Mouse (Mus musculus) embryonic facial prominence, embryonic 14.5 days (tissue): Measurements from ENCODE around the gene Il2ra. TPM values are rescaled to one million over a fixed set of nuclear protein-coding genes. Genes with fewer than 3 reads are reported as not detected.

Experiments used
- ATAC-seq: fragments of 200-750 bp; cut with Nextera tagmentation; 2 replicates; pipeline ENCODE4 v1.8.0; 2017; ENCODE audit warnings: low read depth, moderate number of reproducible peaks, moderate TSS enrichment
- DNase-seq: peaks from one replicate; pipeline ENCODE4 v3.0.0-alpha.2; 2015; ENCODE audit warnings: low spot score
- H3K27ac ChIP-seq: fragments of 300-500 bp; sonication (generic); replicated peaks from 2 replicates; pipeline ENCODE4 v1.5.1; 2014; ENCODE audit warnings: low read depth, mild to moderate bottlenecking, low read length, moderate library complexity
- H3K27me3 ChIP-seq: fragments of 300-500 bp; sonication (generic); replicated peaks from 2 replicates; pipeline ENCODE4 v1.6.1; 2014; ENCODE audit warnings: low read length; ENCODE audit not compliant: control insufficient read depth, insufficient read depth
- H3K36me3 ChIP-seq: fragments of 300-500 bp; sonication (generic); 2 replicates; pipeline ENCODE4 v1.6.1; 2014; ENCODE audit warnings: low read length, mixed read lengths; ENCODE audit not compliant: control insufficient read depth, insufficient read depth
- H3K4me1 ChIP-seq: fragments of 300-500 bp; sonication (generic); 2 replicates; pipeline ENCODE4 v1.6.1; 2014; ENCODE audit warnings: antibody characterized with exemption, low read length; ENCODE audit not compliant: control insufficient read depth, insufficient read depth
- H3K4me2 ChIP-seq: fragments of 300-500 bp; sonication (generic); 2 replicates; pipeline ENCODE4 v1.6.1; 2014; ENCODE audit warnings: low read depth, mild to moderate bottlenecking, low read length, moderate library complexity, mixed read lengths
- H3K4me3 ChIP-seq: fragments of 300-500 bp; sonication (generic); 2 replicates; pipeline ENCODE4 v1.5.1; 2014; ENCODE audit warnings: low read depth, mild to moderate bottlenecking, low read length
- H3K9ac ChIP-seq: fragments of 300-500 bp; sonication (generic); 2 replicates; pipeline ENCODE4 v1.6.1; 2014; ENCODE audit warnings: low read depth, mild to moderate bottlenecking, low read length, moderate library complexity, mixed read lengths
- H3K9me3 ChIP-seq: fragments of 300-500 bp; sonication (generic); 2 replicates; pipeline ENCODE4 v1.6.1; 2016; ENCODE audit warnings: low read length; ENCODE audit not compliant: control insufficient read depth
- WGBS: fragments of 180-500 bp; shearing (Covaris S2); extraction: QIAGEN DNeasy Blood & Tissue Kit; methylation state at CpG from one replicate; pipeline ENCODE4 v1.1.7; 2014; 5-methylcytosine and 5-hydroxymethylcytosine counted together
- polyA plus RNA-seq: library from polyadenylated mRNA; unstranded; fragments of >200 nt; fragmentation: Nextera tagmentation; extraction: Ambion mirVana; gene quantifications from 2 replicates; pipeline ENCODE4 v1.2.1, GENCODE M21; 2014

The Il2ra gene
- polyA plus RNA-seq, 1 experiment from 2014 or later: not detected

DNA sequence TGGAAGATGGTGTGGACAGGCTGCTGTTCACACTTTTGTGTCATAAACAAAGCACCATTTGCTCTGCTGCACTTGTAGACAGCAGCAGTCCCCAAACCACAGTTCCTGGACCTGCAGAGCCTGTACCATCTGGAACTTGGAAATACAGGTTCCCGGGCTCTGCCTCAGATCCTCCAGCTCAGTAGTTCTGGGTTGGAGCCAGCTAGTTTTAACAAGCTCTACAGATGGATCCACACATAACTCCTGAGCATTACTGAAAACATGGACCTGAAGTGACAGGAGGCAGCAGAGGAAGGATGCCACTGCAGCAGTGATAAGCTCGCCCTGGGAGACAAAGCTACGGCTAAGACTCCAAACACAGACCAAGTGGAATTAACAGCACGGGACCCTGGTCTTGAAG, 71.9 kb downstream of the Il2ra start:
- H3K4me1 ChIP-seq: no peaks in the 10 kb centered on the region
- no peak for DNase-seq
- H3K9ac ChIP-seq: no peak overlapping the region
- ATAC-seq: no peak
- WGBS: 72% methylated on average over 4 of the region's 4 CpGs
- H3K9me3 ChIP-seq: no peaks in the 10 kb centered on the region
- no peak overlapping the region for H3K4me3 ChIP-seq
- H3K4me2 ChIP-seq: no peak overlapping the region
- H3K36me3 ChIP-seq: no peaks in the 10 kb centered on the region
- H3K27me3 ChIP-seq: no peaks in the 10 kb centered on the region
- H3K27ac ChIP-seq: no peak overlapping the region

DNA sequence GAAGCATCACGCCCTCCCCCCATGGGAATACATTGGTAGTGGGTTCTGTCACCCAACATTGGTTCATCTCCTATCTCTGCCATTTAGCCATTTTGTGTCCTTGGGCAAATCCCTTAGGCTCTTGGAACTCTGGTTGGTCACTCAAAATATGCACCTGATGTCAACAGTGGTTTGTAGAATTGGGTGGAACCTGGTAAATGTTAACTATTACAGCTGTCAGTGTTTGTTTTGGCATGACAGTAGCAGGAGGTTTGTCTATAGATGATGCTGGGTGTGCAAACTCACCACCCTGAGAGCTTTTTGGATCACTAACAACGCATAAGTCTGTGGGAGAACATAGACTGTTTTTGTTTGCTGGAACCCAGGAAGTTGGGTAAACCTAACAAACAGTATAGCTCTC, 76.0 kb downstream of the Il2ra start:
- Histone ChIP-seq H3K4me1 (no peaks in the 10 kb centered on the region), H3K36me3 (no peaks in the 10 kb centered on the region), H3K27me3 (no peaks in the 10 kb centered on the region), H3K4me3 (no peak overlapping the region), H3K9me3 (no peaks in the 10 kb centered on the region), H3K9ac (no peak overlapping the region), H3K27ac (no peak overlapping the region), H3K4me2 (no peak overlapping the region)
- WGBS: 90% methylated on average over 2 of the region's 2 CpGs
- no peak for DNase-seq
- no peak for ATAC-seq

DNA sequence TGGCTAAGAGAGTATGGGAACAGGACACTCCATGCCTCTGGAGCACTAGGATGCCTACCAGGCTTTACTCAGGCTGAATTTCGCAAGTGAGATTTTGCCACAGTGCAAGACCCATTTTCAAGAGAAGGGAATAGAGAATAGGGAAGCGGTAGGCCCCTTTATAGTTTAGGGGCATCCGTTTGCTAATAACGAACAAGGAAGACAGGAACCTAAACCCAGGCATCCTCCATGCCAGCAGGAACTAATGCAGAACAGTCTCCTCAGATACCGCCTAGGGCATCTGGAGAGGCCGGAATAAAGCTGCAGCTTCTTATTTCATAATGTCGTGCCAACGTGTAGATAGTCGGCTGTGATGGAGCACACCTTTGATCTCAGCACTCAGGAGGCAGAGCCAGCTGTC, 80.0 kb downstream of the Il2ra start:
- H3K9me3 ChIP-seq: no peaks in the 10 kb centered on the region
- ATAC-seq: no peak
- DNase-seq: no peak
- H3K4me2 ChIP-seq: no peak overlapping the region
- H3K36me3 ChIP-seq: no peaks in the 10 kb centered on the region
- no peak overlapping the region for H3K9ac ChIP-seq
- no peaks in the 10 kb centered on the region for H3K27me3 ChIP-seq
- no peaks in the 10 kb centered on the region for H3K4me1 ChIP-seq
- WGBS: 81% methylated on average over 9 of the region's 9 CpGs
- H3K27ac ChIP-seq: no peak overlapping the region
- no peak overlapping the region for H3K4me3 ChIP-seq

DNA sequence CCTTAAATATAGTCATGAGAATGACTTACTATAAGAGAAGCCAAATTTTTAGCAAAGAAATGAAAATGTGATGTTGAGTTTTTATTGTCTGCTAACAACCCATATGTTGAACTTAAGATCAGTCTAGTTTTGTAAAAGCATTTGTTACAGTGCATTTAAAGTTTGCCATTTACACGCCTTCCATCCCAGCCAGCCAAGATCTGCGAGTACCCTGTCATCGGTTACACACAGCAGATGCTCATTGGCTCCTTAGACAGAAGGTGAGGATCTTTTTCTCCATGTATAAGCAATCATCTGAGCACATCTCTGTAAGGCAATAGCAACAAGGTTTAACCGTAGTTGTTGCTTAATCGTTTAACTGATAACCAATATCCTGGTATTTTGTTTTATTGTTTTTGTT, 85.0 kb downstream of the Il2ra start:
- 90% methylated on average over 5 of the region's 5 CpGs for WGBS
- Histone ChIP-seq H3K4me2 (no peak overlapping the region), H3K27me3 (no peaks in the 10 kb centered on the region), H3K4me3 (no peak overlapping the region), H3K36me3 (no peaks in the 10 kb centered on the region), H3K4me1 (no peaks in the 10 kb centered on the region), H3K9ac (no peak overlapping the region), H3K9me3 (no peaks in the 10 kb centered on the region), H3K27ac (no peak overlapping the region)
- DNase-seq (no peak), ATAC-seq (no peak)

DNA sequence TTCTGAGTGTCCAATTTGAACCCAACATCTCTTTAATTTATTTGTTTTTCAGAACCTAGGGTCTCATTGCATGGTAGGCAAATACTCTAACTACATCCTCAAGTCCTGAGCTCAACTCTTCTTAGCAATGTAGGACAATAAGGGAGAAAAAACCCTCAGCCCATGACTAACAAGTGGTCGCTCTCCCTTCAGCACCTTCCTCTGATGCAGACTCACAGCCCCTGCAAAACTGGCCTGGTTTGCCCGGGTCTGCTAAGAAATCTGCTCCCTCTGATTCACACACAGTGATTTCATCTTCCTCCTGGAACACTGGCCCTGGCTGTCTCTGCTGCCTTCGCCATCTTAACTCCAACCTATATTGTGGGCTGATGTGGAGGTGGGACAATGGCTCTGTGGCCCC, 86.5 kb downstream of the Il2ra start:
- no peak overlapping the region for H3K9ac ChIP-seq
- H3K27me3 ChIP-seq: no peaks in the 10 kb centered on the region
- no peak overlapping the region for H3K4me2 ChIP-seq
- no peak overlapping the region for H3K27ac ChIP-seq
- H3K9me3 ChIP-seq: no peaks in the 10 kb centered on the region
- peak; percentile 42 for DNase-seq
- H3K36me3 ChIP-seq: no peaks in the 10 kb centered on the region
- no peaks in the 10 kb centered on the region for H3K4me1 ChIP-seq
- H3K4me3 ChIP-seq: no peak overlapping the region
- 51% methylated on average over 3 of the region's 3 CpGs for WGBS
- no peak for ATAC-seq

DNA sequence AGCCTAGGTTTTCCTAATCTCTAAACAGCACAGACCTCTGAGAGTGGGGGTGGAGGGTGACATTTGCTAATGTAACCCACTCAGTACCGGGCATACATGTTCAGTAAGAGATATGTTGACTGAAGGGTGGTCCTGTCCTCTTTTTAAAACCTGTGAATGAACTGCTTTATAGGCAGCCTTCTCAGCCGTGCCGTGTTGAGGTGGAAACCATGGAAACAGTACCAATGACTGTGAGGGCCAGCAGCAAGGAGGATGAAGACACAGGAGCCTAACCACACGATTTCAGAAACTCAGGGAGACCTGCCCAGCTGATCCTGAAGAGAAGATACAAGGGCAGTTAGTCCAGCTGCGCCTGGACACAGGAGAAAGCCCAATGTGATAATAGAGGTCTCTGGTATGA, 90.4 kb downstream of the Il2ra start:
- no peak overlapping the region for H3K9ac ChIP-seq
- no peaks in the 10 kb centered on the region for H3K9me3 ChIP-seq
- DNase-seq (no peak), ATAC-seq (no peak)
- 62% methylated on average over 5 of the region's 5 CpGs for WGBS
- no peak overlapping the region for H3K27ac ChIP-seq
- no peak overlapping the region for H3K4me3 ChIP-seq
- H3K4me1 ChIP-seq: no peaks in the 10 kb centered on the region
- H3K36me3 ChIP-seq: no peaks in the 10 kb centered on the region
- no peaks in the 10 kb centered on the region for H3K27me3 ChIP-seq
- no peak overlapping the region for H3K4me2 ChIP-seq

DNA sequence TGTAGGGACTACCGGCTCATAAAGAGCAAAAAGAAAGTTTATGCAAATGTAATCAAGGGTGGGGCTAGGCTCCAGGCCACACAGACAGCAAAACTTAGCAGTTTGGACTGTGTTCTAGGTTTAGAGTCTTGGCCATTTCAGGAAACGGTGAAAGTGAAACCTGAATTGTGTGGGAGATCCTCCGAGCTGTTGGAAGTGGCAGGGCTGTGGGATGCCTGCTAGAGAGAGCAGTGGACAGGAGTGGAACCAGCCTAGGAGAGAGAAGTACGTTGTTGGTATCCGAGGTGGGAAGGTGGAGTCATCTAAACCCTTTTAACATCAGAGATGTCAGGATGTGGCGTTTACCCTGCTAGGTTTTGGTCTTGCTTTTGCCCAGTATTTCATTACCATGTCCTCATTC, 93.2 kb downstream of the Il2ra start:
- ATAC-seq (no peak), DNase-seq (no peak)
- H3K27me3 ChIP-seq: no peaks in the 10 kb centered on the region
- H3K9ac ChIP-seq: no peak overlapping the region
- H3K27ac ChIP-seq: no peak overlapping the region
- H3K4me2 ChIP-seq: no peak overlapping the region
- H3K9me3 ChIP-seq: no peaks in the 10 kb centered on the region
- H3K4me3 ChIP-seq: no peak overlapping the region
- peaks cover 12% of the 10 kb centered on the region for H3K36me3 ChIP-seq
- WGBS: 91% methylated on average over 6 of the region's 6 CpGs
- no peaks in the 10 kb centered on the region for H3K4me1 ChIP-seq

DNA sequence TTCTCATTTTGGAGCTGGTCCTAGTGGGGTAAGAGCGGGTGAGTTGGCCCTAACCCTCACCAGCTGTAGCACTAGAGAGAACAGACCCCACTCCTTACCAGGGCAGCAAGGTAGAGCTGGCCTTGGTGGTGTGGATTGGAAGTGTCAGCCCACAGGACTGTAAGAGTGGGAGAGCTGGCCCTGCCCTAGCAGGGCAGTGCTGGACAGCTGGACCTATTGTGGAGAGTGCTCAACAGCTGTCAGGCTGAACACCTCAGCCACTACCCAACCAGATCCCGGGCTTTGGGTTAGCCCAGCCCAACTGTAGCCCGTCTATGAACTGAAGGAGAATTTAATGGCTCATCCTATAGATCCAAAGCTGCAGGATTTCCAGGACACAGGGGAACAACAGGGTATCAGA, 96.2 kb downstream of the Il2ra start:
- Histone ChIP-seq H3K4me1 (no peaks in the 10 kb centered on the region), H3K9me3 (no peaks in the 10 kb centered on the region), H3K36me3 (peaks cover 41% of the 10 kb centered on the region), H3K27me3 (no peaks in the 10 kb centered on the region), H3K4me2 (no peak overlapping the region), H3K4me3 (no peak overlapping the region), H3K9ac (no peak overlapping the region), H3K27ac (no peak overlapping the region)
- WGBS: 88% methylated on average over 3 of the region's 3 CpGs
- ATAC-seq (0 out of 2 replicates have a peak, but pooled peaks have one; percentile 33), DNase-seq (no peak)

DNA sequence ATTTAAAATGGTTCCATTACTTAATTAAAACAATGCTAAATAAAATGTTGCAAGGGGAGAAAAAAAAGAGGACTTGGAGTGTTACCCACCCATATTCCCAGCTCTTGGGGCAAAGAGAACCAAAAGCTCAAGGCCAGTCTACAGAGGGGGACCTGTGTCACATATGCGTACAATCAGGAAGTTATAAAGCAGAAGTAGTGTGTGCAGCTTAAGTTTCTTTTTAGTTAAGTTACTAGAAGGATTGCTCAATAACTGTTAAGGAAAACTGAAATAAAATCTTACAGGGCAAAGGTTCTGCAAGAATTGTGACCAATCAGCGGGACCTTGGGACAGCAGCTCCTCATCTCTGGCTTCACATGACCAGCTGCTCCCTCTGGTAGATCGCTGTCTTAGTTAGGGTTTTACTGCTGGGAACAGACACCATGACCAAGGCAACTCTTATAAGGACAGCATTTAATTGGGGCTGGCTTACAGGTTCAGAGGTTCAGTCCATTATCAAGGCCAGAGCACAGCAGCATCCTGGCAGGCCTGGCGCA, 97.0 kb downstream of the Il2ra start:
- H3K4me2 ChIP-seq: no peak overlapping the region
- DNase-seq (no peak), ATAC-seq (no peak)
- no peak overlapping the region for H3K27ac ChIP-seq
- H3K4me1 ChIP-seq: no peaks in the 10 kb centered on the region
- no peak overlapping the region for H3K4me3 ChIP-seq
- peaks cover 45% of the 10 kb centered on the region for H3K36me3 ChIP-seq
- H3K9ac ChIP-seq: no peak overlapping the region
- no peaks in the 10 kb centered on the region for H3K9me3 ChIP-seq
- 94% methylated on average over 4 of the region's 4 CpGs for WGBS
- no peaks in the 10 kb centered on the region for H3K27me3 ChIP-seq
